Mouse (Mus musculus) left cerebral cortex, postnatal 4 days (tissue): ENCODE measurements around the gene Gmpr. TPM values are rescaled to one million over a fixed set of nuclear protein-coding genes. Genes with fewer than 3 reads are reported as not detected.

Source experiments
- DNase-seq: peaks from one replicate; pipeline ENCODE4 v3.0.0-alpha.2; 2022
- intact Hi-C: fragments of 180-260 bp; cut with DNase I; formaldehyde crosslinking; loops from one replicate; pipeline ENCODE4 v1.15.1; 2025
- total RNA-seq, 2 experiments: library from RNA; stranded (reverse); gene quantifications; 2 replicates each; pipeline ENCODE4 v1.2.3; 2021

The Gmpr gene
- total RNA-seq, 2 experiments from 2014 or later: 16.2 to 17.5 TPM

GRCm38 (mm10) chr13:45595416-45595815 lies 88.2 kb downstream of the Gmpr start:
- intact Hi-C loops: no loop called here
- DNase-seq: no peak

GRCm38 (mm10) chr13:45599831-45600230 lies 92.6 kb downstream of the Gmpr start:
- no peak for DNase-seq
- intact Hi-C loops: no loop called here

- intact Hi-C loops: no loop called here
- DNase-seq: no peak
Measured at GRCm38 (mm10) chr13:45600443-45600842, 93.2 kb downstream of the Gmpr start.

Other genes starting within 250 kb of the Gmpr start
- gene Mylip, start 117.7 kb upstream of the Gmpr start, total RNA-seq: 10 to 100 TPM; 18.5 to 20.0 TPM